Mouse (Mus musculus) cerebellum, adult (tissue): ENCODE data around the gene Zfp580.
"Not testable (repeated sequence)": the region's sequence is repeated elsewhere in the genome, so short reads cannot be mapped to it uniquely, and the experiment has no call there.

Experiments used
- ATAC-seq: cut with Nextera tagmentation; 2 replicates; pipeline ENCODE4 v1.9.2; 2017; ENCODE audit warnings: mild to moderate bottlenecking, moderate library complexity, mixed read lengths; ENCODE audit not compliant: insufficient number of reproducible peaks, low FRiP score, low TSS enrichment

Gene Zfp580

GRCm38 (mm10) chr7:5061774-5062359 lies 10.5 kb downstream of the Zfp580 start, which contains the start of gene U2af2:
Gene U2af2 (plus strand): TSS chr7:5062143.
- peak; percentile 19; the same call in 1 of the 2 replicates for ATAC-seq

- ATAC-seq: no peak
Measured at GRCm38 (mm10) chr7:5062360-5063001, 11.1 kb downstream of the Zfp580 start.

- no peak for ATAC-seq
Measured at GRCm38 (mm10) chr7:5064886-5065285, 13.5 kb downstream of the Zfp580 start.

- ATAC-seq: no peak
Measured at GRCm38 (mm10) chr7:5073586-5073985, 22.2 kb downstream of the Zfp580 start.

- no peak for ATAC-seq
Measured at GRCm38 (mm10) chr7:5074984-5075383, 23.6 kb downstream of the Zfp580 start.

GRCm38 (mm10) chr7:5076931-5077330 lies 25.6 kb downstream of the Zfp580 start:
- no peak for ATAC-seq

GRCm38 (mm10) chr7:5079365-5080009 lies 28.1 kb downstream of the Zfp580 start:
- not testable (repeated sequence) for ATAC-seq

GRCm38 (mm10) chr7:5080010-5080751 lies 28.8 kb downstream of the Zfp580 start, which contains the start of gene Epn1:
Gene Epn1 (plus strand): TSS chr7:5080235.
- peak; percentile 97 for ATAC-seq

GRCm38 (mm10) chr7:5080815-5081214 lies 29.5 kb downstream of the Zfp580 start:
- no peak for ATAC-seq

- ATAC-seq: no peak
Measured at GRCm38 (mm10) chr7:5081241-5081640, 29.9 kb downstream of the Zfp580 start.

- ATAC-seq: no peak
Measured at GRCm38 (mm10) chr7:5081939-5082338, 30.6 kb downstream of the Zfp580 start.

GRCm38 (mm10) chr7:5083325-5084105 lies 32.2 kb downstream of the Zfp580 start:
- ATAC-seq: no peak

GRCm38 (mm10) chr7:5085512-5085911 lies 34.2 kb downstream of the Zfp580 start:
- ATAC-seq: no peak

- no peak for ATAC-seq
Measured at GRCm38 (mm10) chr7:5086921-5087440, 35.6 kb downstream of the Zfp580 start.

- no peak for ATAC-seq
Measured at GRCm38 (mm10) chr7:5087886-5088285, 36.5 kb downstream of the Zfp580 start.

- ATAC-seq: no peak
Measured at GRCm38 (mm10) chr7:5089853-5090252, 38.5 kb downstream of the Zfp580 start.

GRCm38 (mm10) chr7:5091008-5091728 lies 39.8 kb downstream of the Zfp580 start:
- ATAC-seq: no peak

- ATAC-seq: no peak
Measured at GRCm38 (mm10) chr7:5092381-5092780, 41.0 kb downstream of the Zfp580 start.

- no peak for ATAC-seq
Measured at GRCm38 (mm10) chr7:5092831-5093510, 41.6 kb downstream of the Zfp580 start.
